26 mouse cellular contexts compared by ENCODE assay signal in the genomic region with DNA sequence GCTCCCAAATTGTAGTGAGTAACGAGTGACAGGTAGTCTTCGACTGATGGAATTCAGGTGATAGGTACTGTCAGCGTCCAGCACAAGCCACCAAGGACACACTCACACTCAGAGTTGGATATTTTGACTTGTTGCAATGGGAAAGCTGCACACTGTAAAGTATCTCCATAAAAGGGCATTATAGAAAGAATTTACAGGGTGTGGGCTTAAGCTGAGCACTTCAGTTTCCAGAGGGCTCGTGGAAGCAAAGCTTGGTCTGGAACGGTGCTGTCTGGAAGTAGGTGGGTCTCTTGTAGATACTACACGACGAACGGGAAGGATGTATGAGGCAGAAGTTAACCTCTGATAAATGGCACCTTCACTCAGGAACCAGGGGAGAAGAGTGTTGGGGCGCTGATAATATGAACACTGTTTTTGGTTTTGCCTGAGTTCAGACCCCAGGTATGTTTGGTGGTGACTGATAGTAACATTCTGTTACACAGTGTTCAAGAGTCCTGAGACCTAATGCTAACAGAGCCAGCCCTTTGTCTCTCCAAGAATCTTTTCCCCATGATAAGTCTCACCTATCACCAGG. TPM values are rescaled to one million over a fixed set of nuclear protein-coding genes. Genes with fewer than 3 reads are reported as not detected.
A peak's percentile ranks its signal among the peaks of the same experiment; 100 is the strongest.
DNase-seq lines count a peak whose midpoint lies in the region; ATAC-seq and TF ChIP-seq lines count a peak whose summit lies in the region.
"Had no signal": no experiment of that assay in that cellular context is flagged by ENCODE, and none has a peak within 500 bp of the region (broad histone marks: within the 10 kb centered on the region; RNA-seq: fewer than 3 reads in every experiment).

No protein-coding gene starts in this region.

- peak; percentile 4 for DNase-seq in forebrain, embryonic 10.5 days (ENCODE audit: extremely low spot score, low spot score)
- no peak for DNase-seq in forebrain, embryonic 14.5 days (ENCODE audit: low spot score)
- no peak for DNase-seq in liver, postnatal 0 days
- no peak for DNase-seq in stomach, postnatal 0 days (ENCODE audit: low spot score)
- DNase-seq in adrenal gland, postnatal 25 days: no peak
- DNase-seq: adrenal gland, adult 8-10 months; cerebellum, adult 11 months; cerebellum, adult 9-10 months; forebrain, postnatal 0 days; gastrocnemius, postnatal 10 days; heart, postnatal 14 days; kidney, postnatal 14 days; layer of hippocampus, adult 9-11 months; lung, adult 18-20 months; lung, postnatal 14 days; right cerebral cortex, adult 18-20 months; thymus, adult 2 months; thymus, postnatal 4 days had no signal

- H3K36me3 ChIP-seq in forebrain, embryonic 10.5 days (replicated peaks): peaks cover 95% of the 10 kb centered on the region
- peaks cover 14% of the 10 kb centered on the region; the same call in 1 of the 2 replicates for H3K36me3 ChIP-seq in forebrain, embryonic 14.5 days (ENCODE audit: control insufficient read depth, insufficient read depth, low read length)
- peaks cover 95% of the 10 kb centered on the region for H3K36me3 ChIP-seq in liver, embryonic 12.5 days
- H3K36me3 ChIP-seq in liver, postnatal 0 days (replicated peaks; ENCODE audit: insufficient read depth, low read length): peaks cover 45% of the 10 kb centered on the region
- peaks cover 20% of the 10 kb centered on the region; the same call in 1 of the 2 replicates for H3K36me3 ChIP-seq in stomach, postnatal 0 days (ENCODE audit: control insufficient read depth, insufficient read depth, low read length)
- peaks cover 30% of the 10 kb centered on the region for H3K36me3 ChIP-seq in hindbrain, embryonic 12.5 days

- H3K9me3 ChIP-seq in forebrain, embryonic 10.5 days: no peaks in the 10 kb centered on the region
- no peaks in the 10 kb centered on the region for H3K9me3 ChIP-seq in forebrain, embryonic 14.5 days (replicated peaks; ENCODE audit: control insufficient read depth, low read length)
- no peaks in the 10 kb centered on the region for H3K9me3 ChIP-seq in liver, embryonic 12.5 days (replicated peaks)
- no peaks in the 10 kb centered on the region for H3K9me3 ChIP-seq in liver, postnatal 0 days (ENCODE audit: low read length)
- no peaks in the 10 kb centered on the region for H3K9me3 ChIP-seq in stomach, postnatal 0 days (ENCODE audit: control insufficient read depth, low read length)
- H3K9me3 ChIP-seq in hindbrain, embryonic 12.5 days (replicated peaks): no peaks in the 10 kb centered on the region
- H3K9me3 ChIP-seq: embryonic facial prominence, embryonic 13.5 days; G1E had no signal

- no peak overlapping the region for H3K27ac ChIP-seq in forebrain, embryonic 10.5 days
- H3K27ac ChIP-seq in forebrain, embryonic 14.5 days (ENCODE audit: low read depth, low read length): no peak overlapping the region
- no peak overlapping the region for H3K27ac ChIP-seq in liver, embryonic 12.5 days
- no peak overlapping the region for H3K27ac ChIP-seq in liver, postnatal 0 days (ENCODE audit: low read depth)
- peak overlapping the region; percentile 41; the same call in 1 of the 2 replicates for H3K27ac ChIP-seq in stomach, postnatal 0 days (replicated peaks)
- no peak overlapping the region for H3K27ac ChIP-seq in hindbrain, embryonic 12.5 days
- H3K27ac ChIP-seq: embryonic facial prominence, embryonic 13.5 days; hindbrain, postnatal 0 days had no signal

- no peak overlapping the region for H3K4me2 ChIP-seq in forebrain, embryonic 14.5 days (ENCODE audit: low read length)
- no peak overlapping the region for H3K4me2 ChIP-seq in liver, embryonic 12.5 days
- no peak overlapping the region for H3K4me2 ChIP-seq in liver, postnatal 0 days (ENCODE audit: low read depth, low read length)
- no peak overlapping the region for H3K4me2 ChIP-seq in stomach, postnatal 0 days (replicated peaks; ENCODE audit: low read depth)
- no peak overlapping the region for H3K4me2 ChIP-seq in hindbrain, embryonic 12.5 days (replicated peaks)
- H3K4me2 ChIP-seq: embryonic facial prominence, embryonic 13.5 days; midbrain, embryonic 11.5 days had no signal

- no peak for TF ChIP-seq CTCF in liver, postnatal 0 days (IDR thresholded peaks at IDR 0.05; ENCODE audit: low read depth)
- no peak for TF ChIP-seq CTCF in stomach, postnatal 0 days (IDR thresholded peaks at IDR 0.05; ENCODE audit: low read depth)

- WGBS in forebrain, embryonic 10.5 days: 95% methylated on average over 9 of the region's 9 CpGs
- 96% methylated on average over 9 of the region's 9 CpGs for WGBS in forebrain, embryonic 14.5 days
- 47% methylated on average over 9 of the region's 9 CpGs for WGBS in liver, embryonic 12.5 days (ENCODE audit: insufficient replicate concordance)
- WGBS in liver, postnatal 0 days (ENCODE audit: insufficient replicate concordance): 68% methylated on average over 9 of the region's 9 CpGs
- WGBS in stomach, postnatal 0 days: 65% methylated on average over 9 of the region's 9 CpGs
- WGBS in hindbrain, embryonic 12.5 days: 93% methylated on average over 9 of the region's 9 CpGs

- no peaks in the 10 kb centered on the region for H3K27me3 ChIP-seq in forebrain, embryonic 10.5 days (ENCODE audit: poor library complexity, severe bottlenecking)
- no peaks in the 10 kb centered on the region for H3K27me3 ChIP-seq in forebrain, embryonic 14.5 days (replicated peaks; ENCODE audit: control insufficient read depth, insufficient read depth, low read length)
- no peaks in the 10 kb centered on the region for H3K27me3 ChIP-seq in liver, embryonic 12.5 days (replicated peaks)
- H3K27me3 ChIP-seq in liver, postnatal 0 days (ENCODE audit: insufficient read depth, low read length): no peaks in the 10 kb centered on the region
- H3K27me3 ChIP-seq in stomach, postnatal 0 days (ENCODE audit: control insufficient read depth, insufficient read depth, low read length): no peaks in the 10 kb centered on the region
- no peaks in the 10 kb centered on the region for H3K27me3 ChIP-seq in hindbrain, embryonic 12.5 days
- H3K27me3 ChIP-seq: embryonic facial prominence, embryonic 13.5 days had no signal

- no peak for ATAC-seq in forebrain, embryonic 14.5 days
- ATAC-seq in liver, embryonic 12.5 days: peak; percentile 88
- ATAC-seq in liver, postnatal 0 days: no peak; the same call in 1 of the 2 replicates
- ATAC-seq in megakaryocyte progenitor cell, adult 5-6 weeks (replicated peaks; ENCODE audit: poor library complexity): peak; percentile 88
- ATAC-seq in stomach, postnatal 0 days (ENCODE audit: low FRiP score, low TSS enrichment): peak; percentile 32; the same call in 1 of the 2 replicates
- ATAC-seq in hindbrain, embryonic 12.5 days (ENCODE audit: low FRiP score): no peak
- ATAC-seq: forebrain, postnatal 0 days; hindbrain, postnatal 0 days; midbrain, embryonic 16.5 days had no signal

- H3K9ac ChIP-seq in forebrain, embryonic 14.5 days (ENCODE audit: low read length): no peak overlapping the region
- no peak overlapping the region for H3K9ac ChIP-seq in liver, embryonic 12.5 days
- no peak overlapping the region for H3K9ac ChIP-seq in liver, postnatal 0 days (replicated peaks)
- H3K9ac ChIP-seq in stomach, postnatal 0 days (ENCODE audit: low read length): no peak overlapping the region
- H3K9ac ChIP-seq in hindbrain, embryonic 12.5 days: no peak overlapping the region
- H3K9ac ChIP-seq: embryonic facial prominence, embryonic 13.5 days; forebrain, postnatal 0 days had no signal

- H3K4me1 ChIP-seq in forebrain, embryonic 10.5 days: no peaks in the 10 kb centered on the region
- no peaks in the 10 kb centered on the region for H3K4me1 ChIP-seq in forebrain, embryonic 14.5 days (ENCODE audit: control insufficient read depth, insufficient read depth, low read length)
- peaks cover 13% of the 10 kb centered on the region for H3K4me1 ChIP-seq in liver, embryonic 12.5 days
- no peaks in the 10 kb centered on the region for H3K4me1 ChIP-seq in liver, postnatal 0 days (ENCODE audit: insufficient read depth)
- no peaks in the 10 kb centered on the region for H3K4me1 ChIP-seq in stomach, postnatal 0 days (replicated peaks; ENCODE audit: control insufficient read depth, insufficient read depth)
- H3K4me1 ChIP-seq in hindbrain, embryonic 12.5 days: no peaks in the 10 kb centered on the region
- H3K4me1 ChIP-seq: embryonic facial prominence, embryonic 13.5 days had no signal

- H3K4me3 ChIP-seq in forebrain, embryonic 10.5 days: no peak overlapping the region
- no peak overlapping the region for H3K4me3 ChIP-seq in forebrain, embryonic 14.5 days (ENCODE audit: low read depth, low read length)
- no peak overlapping the region for H3K4me3 ChIP-seq in liver, embryonic 12.5 days
- no peak overlapping the region for H3K4me3 ChIP-seq in liver, postnatal 0 days (ENCODE audit: low read depth, low read length)
- H3K4me3 ChIP-seq in stomach, postnatal 0 days (ENCODE audit: low read depth, low read length): no peak overlapping the region
- no peak overlapping the region for H3K4me3 ChIP-seq in hindbrain, embryonic 12.5 days
- H3K4me3 ChIP-seq: embryonic facial prominence, embryonic 13.5 days had no signal

- TF ChIP-seq EP300 in liver, postnatal 0 days (IDR thresholded peaks at IDR 0.05; ENCODE audit: low read depth): no peak
- no peak for TF ChIP-seq EP300 in stomach, postnatal 0 days (optimal IDR thresholded peaks at IDR 0.05)

RNA-seq across cellular contexts. Expression of a gene that starts 16.5 kb away (rescaled TPM):
- polyA plus RNA-seq in forebrain, embryonic 10.5 days (2016; fragmentation: Nextera tagmentation; extraction: Ambion mirVana): 37.7 and 39.9 TPM in 2 replicates
- polyA plus RNA-seq in forebrain, embryonic 14.5 days (2014; fragmentation: Nextera tagmentation; extraction: Ambion mirVana): 13.7 and 14.2 TPM in 2 replicates
- polyA plus RNA-seq in liver, embryonic 12.5 days (2016; fragmentation: Nextera tagmentation; extraction: Ambion mirVana): 28.8 and 29.7 TPM in 2 replicates
- polyA plus RNA-seq in liver, postnatal 0 days (2015; fragmentation: Nextera tagmentation; extraction: Ambion mirVana): 9.5 and 10.4 TPM in 2 replicates
- total RNA-seq in megakaryocyte progenitor cell, adult 5-6 weeks (2015): 38.3 and 49.5 TPM in 2 replicates
- total RNA-seq in megakaryocyte progenitor cell, adult 5-6 weeks (2017): 50.7 and 70.6 TPM in 2 replicates
- polyA plus RNA-seq in stomach, postnatal 0 days (2015; fragmentation: Nextera tagmentation; extraction: Ambion mirVana): 22.7 and 23.4 TPM in 2 replicates
- total RNA-seq in adrenal gland, postnatal 25 days (2021): 25.6 and 28.2 TPM in 2 replicates
- polyA plus RNA-seq in hindbrain, embryonic 12.5 days (2016; fragmentation: Nextera tagmentation; extraction: Ambion mirVana): 19.9 and 21.6 TPM in 2 replicates

Comparison
In these comparisons a context has a peak if more than half of its experiments do, and no peak if none do; other contexts are left out.
1. ATAC-seq: peak in liver, embryonic 12.5 days (single experiment), megakaryocyte progenitor cell, adult 5-6 weeks (single experiment) and stomach, postnatal 0 days (single experiment); none in forebrain, embryonic 14.5 days (single experiment), liver, postnatal 0 days (single experiment) and hindbrain, embryonic 12.5 days (single experiment).